Mouse (Mus musculus): ENCODE results near the gene Slc30a10.

Gene Slc30a10

GRCm38 (mm10) chr1:185454575-185454954, at the start of gene Slc30a10:
Gene Slc30a10 (plus strand): TSS chr1:185454848.
- DNase-seq = peak; percentile 84 to 88

GRCm38 (mm10) chr1:185405921-185406320, 48.7 kb upstream of the Slc30a10 start:
- no peak for DNase-seq

DNA sequence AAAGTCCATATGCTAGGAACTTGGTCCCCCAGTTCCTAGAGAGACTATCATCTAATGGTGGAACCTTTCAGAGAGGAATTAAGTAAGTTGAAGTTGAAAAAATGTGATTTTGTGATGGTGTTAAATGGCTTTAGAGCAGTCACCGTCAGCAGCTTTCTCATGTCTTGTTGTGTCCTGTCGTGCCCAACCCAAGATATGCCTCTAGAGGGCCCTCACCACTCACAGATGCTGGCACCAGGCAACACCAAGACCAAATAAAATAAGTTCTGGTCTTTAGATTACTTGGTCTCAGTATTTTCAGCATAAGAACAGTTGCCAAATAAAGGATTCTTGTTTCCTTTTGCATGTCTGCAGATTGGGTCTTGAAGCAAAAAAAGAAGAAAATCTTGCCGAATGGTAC, 44.8 kb upstream of the Slc30a10 start:
- DNase-seq = peak; percentile 41 to 48

- peak in 1 of 2 experiments; percentile 38 for DNase-seq
Observed at GRCm38 (mm10) chr1:185418011-185418410, 36.6 kb upstream of the Slc30a10 start.

- DNase-seq = no peak
Observed at GRCm38 (mm10) chr1:185419805-185420204, 34.8 kb upstream of the Slc30a10 start.

DNA sequence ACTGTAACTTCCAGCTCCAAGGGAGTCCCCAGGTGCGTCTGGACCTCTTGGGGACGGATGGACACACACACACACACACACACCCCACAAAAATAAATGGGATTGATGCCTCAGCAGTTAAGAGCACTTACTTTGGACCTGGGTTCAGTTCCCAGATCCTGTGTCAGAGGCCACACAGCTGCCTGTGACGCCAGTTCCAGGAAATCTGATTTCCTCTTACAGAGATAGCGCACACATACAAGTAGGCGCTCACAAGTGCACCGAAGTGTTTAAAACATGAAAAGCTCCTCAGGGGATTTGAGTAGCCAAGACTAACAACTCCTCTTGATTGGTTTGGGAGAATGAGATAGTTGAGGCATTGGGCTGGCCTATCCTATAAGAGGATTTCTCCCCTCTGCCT, 33.9 kb upstream of the Slc30a10 start:
- no peak for DNase-seq

DNA sequence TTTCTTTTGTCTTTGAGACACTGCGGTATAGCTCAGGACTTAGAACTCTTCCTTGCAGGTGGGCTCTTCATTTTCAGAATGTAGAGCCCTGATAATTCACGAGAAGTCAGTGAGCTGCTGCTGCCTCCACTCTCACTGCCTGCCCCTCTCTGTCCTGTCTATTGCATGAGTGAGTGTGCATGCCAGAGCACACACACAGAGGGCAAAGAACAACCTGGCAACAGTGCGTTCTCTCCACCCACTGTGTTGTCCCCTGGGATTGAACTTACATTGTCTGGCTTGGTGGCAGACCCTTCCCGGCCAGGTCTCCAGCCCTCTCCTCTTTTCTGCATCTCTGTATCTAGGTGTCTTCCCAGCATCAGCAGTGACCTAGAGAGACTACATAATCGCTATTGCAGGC, 28.1 kb upstream of the Slc30a10 start:
- DNase-seq = no peak

DNA sequence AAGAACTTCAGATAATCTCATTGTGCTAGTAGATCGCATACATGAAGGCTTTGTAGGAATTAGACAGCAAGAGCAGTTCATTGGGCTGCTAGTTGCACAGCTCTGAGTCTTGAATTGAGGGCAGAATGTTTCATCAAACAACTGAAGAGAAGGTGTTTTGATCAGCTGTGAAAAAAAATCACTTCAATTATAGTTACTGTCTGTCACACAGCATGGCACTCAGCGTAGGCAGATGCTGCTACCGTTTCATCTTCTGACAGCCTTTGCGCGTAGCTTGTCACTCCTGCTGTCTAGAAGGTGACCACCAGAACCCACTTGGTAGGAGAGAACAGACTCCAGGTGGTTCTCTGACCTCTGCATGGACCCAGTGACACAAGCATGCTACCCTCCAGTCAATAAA, 24.2 kb upstream of the Slc30a10 start:
- DNase-seq = no peak

DNA sequence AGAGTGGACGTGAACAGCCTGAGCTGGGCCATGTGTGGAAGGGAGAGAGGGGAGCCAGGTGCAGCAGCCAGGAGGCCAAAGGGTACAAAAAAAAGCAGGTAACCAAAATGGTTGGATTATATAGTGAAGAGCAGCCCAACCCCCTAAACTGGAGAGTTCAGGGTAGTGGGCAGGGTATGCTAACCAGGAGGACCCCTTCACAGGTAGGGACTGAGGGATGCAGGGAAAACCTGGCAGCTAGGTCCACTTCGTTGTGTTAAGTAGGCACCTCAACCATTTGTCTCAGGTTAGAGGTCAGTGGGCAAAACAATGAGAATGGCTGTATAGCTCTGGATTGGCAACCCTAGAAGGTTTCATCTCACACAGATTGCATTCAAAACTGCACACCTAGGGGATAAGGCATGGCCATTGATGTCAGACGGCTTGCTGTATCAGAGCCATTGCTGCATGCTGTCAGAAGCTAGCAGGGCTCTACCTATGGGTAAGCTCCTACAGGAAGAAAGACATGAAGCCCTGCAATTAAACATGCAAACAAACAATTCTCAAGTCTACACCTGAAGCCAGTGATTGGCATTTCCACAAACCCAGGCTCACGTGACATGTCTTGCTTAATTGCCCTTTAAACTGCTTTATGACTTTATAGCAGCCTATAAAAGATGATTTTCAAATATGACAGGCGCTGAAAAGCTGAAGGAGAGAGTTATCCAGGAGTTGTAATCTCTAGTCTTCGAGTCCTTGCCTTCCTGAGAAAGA, 23.2 kb upstream of the Slc30a10 start:
- no peak for DNase-seq

DNA sequence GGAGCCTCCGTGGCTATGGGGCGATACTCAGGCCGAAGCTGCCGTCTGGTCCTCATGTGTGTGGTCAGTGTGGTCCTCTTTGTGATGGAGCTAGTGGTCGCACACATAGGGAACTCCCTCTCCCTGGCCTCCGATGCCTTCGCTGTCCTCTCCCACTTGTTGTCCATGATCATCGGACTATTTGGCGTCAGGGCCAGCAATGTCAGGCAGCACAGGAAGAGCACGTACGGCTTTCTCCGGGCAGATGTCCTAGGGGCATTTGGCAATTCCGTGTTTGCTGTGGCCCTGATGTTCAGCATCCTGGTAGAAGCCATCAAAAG, 22.7 kb upstream of the Slc30a10 start:
- DNase-seq = no peak

DNA sequence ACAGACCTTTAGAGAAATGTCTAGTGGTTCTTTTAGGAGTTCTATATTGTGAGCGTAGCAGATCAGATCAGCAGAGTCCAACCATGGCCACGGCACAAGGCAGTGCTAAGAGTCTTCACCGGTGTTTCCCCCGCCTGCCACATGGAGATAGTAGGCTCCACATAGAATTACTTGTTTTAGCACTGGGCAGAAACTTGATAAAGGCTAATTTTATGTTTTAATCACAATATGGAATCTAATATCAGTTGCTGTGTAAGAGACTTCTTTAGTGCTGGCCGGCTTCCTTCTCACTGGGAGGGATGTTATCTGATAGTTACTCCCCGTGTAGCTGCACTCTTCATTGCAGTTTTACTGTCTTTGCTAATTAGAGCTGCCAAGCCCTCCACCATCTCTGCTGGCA, 21.5 kb upstream of the Slc30a10 start:
- no peak for DNase-seq

DNA sequence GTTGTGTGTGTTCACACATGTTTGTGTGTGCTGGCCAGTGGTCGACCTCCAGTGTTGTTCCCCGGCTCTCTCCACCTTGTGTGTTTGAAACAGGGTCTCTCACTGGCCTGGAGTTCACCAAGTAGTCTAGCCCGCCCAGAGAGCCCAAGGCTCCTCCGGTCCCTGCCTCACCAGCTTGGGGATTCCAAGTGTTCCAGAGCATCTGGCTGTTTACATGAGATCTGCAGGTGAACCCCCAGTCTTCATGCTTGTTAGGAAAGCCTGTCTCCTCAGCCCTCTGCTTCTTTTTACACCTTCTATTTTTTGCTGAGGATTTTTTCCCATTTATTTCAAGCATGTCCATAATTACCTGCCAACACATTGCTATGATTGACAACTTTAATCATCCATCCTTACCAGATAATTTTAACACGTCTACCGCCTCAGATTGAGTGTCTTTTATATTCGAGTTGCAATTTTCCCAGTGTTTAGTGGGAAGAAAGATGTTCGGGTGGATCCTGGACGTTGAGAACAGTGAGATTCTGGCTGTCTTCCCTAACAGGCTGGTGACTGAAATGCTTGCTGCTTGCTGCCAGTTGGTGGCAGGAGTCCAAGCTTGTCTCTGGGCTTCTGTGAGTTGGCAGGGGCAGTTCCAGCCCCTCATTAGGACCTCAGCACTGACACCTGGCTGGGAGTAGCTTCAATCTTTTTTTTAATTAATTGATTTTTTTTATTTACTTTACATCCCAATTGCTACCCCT, 15.6 kb upstream of the Slc30a10 start:
- DNase-seq = peak; percentile 98 to 99

DNA sequence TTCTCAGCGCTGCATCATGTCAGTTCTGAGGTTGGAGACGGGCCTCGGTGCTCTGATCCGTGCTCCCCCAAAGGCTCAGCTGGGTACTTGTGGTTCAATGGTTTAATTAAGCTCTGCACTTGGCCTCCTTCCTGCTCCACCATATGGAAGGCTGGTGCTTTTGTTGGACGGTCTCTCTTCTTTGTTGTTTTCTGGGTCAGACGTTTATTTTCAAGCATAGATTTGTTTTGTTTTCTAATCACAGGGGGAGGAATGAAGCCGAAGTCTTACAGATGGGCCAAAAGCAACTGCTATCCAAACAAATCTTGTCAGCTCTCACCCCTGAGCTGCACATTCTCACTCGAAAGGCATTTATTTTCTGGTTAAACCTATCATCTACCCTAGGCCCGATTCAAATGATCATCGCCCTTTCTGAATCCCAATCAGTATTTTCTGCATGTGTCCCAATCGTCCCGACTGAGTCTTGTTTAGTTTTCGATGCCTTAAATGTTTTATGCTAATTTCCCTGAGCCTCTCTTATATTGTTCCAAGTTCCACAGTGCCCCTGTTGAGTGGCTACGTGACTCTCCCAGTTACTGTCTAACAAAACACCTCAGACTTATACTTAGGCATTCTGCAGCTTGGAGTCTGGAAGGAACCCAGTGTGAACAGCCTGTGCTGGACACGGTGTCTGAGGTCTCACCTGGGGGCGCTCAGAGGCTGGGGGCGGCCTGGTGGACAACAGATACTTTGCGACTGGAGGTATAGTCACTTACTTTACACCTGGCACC, 12.8 kb upstream of the Slc30a10 start:
- peak; percentile 85 to 89 for DNase-seq

DNA sequence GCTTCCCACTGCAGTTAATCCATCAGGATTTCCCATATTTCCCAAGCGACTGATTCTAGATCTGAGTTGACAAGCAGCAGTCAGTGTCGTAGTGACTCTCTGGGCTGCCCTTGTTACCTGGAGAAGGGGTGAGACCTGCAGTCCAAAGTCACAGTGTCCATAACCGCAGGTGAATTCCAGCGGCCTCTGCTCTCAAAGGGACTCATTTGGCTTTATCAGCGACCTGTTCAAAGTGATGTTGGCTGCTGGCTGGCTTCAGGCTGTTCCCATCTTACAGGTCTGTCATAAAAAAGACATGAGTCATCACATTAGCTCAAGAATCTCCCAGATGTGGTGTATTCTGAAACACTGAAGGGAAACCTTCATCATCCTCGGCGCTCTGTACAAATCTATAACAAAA, 5.7 kb upstream of the Slc30a10 start:
- DNase-seq = no peak

- no peak for DNase-seq
Observed at GRCm38 (mm10) chr1:185449727-185450126, 4.9 kb upstream of the Slc30a10 start.

- DNase-seq = peak; percentile 45 to 51
Observed at GRCm38 (mm10) chr1:185451077-185451476, 3.6 kb upstream of the Slc30a10 start.

DNA sequence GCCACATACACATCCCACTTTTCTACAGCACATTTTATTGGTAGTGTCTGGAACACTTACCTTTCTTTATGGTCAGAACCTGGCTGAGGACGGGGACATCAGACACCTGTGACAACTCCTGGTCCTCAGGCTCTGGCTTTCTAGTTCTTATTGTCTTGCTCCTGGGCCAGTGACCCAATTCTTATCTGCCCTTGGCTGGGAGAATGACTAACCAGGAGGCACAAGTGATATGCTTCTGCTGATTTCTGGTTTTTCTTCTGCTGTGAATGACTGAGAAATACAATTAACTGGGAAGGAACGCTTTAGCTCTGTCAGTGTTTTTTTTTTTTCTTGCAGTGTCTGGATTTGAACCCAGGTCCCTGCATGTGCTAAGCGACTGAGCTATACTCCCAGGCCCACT, 3.2 kb upstream of the Slc30a10 start:
- no peak for DNase-seq

DNA sequence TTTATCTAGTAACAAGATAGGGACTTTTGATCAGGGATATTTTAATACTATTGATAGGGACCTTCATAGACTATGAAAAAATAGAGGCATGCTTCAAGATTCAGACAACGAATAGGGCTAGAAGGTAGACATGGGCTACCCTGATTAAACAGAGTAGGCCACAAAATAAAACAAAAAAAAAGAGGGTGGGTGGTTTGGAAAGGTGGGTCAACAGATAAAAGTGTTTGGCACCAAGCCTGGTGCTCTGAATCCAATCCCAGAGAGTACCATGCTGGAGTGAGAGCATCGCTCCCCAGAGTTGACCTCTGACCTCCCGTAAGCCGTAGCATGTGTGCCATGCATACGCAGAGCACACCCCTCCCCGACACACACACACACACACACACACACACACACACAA, 2.2 kb upstream of the Slc30a10 start:
- no peak for DNase-seq

DNA sequence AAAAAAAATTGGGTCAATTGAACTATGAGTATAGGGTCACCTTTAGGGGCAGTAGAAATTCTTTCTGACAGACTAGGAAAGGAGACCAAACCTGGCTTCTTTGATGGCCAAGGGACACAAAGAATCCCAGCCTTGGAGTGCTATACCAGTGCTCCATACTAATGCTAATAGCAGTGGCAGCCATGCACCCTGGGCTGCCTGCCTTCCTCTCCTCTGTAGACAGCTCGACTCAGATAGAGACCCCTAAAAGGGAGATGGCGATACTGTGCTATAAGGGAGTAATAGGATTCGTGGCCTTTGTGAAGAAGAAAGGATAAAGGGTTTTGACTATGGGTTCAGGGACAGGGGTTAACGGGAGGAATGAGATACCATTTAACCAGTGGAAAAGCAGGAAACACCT, 504 bp upstream of the Slc30a10 start:
- DNase-seq = no peak

- DNase-seq = peak; percentile 66 to 69
Observed at GRCm38 (mm10) chr1:185454955-185455701, 480 bp downstream of the Slc30a10 start.

GRCm38 (mm10) chr1:185456327-185456726, 1.7 kb downstream of the Slc30a10 start:
- no peak for DNase-seq

DNA sequence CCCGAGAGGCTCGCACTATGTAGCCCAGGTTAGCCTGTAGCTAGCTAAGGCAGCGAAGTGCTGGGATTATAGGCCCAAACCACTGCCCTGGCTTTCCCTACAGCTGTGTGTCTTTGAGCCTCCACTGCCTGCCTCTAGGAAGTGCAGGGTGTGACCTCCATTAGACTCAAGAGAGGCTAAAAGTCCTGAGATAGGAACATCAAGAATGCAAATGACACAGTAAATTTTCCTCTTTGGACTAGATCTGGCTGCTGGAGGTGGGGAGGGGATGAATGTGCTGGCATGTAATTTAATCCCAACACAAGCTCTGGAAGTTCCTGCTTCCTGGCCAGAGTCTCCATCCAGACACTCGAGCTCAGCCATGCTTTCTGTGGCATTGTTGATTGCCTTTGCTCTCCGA, 5.4 kb downstream of the Slc30a10 start:
- no peak for DNase-seq

DNA sequence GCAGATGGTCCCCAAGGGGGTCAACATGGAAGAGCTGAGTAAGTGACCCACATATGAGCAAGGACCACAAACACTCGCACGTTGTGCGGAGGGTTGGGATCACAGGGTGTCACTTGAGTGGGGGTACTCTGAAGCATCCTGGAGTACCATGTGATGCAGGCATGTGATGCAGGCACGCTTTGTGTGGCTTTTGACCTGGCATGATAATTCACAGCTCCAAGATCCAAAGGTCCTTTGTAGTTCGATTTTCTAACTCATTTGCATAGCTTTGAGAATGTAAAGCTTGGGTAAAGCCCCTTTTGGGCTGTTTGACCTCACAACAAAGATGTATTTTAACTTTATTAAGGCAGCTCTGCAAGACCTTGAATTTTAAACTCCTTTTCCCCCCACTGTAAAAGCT, 8.2 kb downstream of the Slc30a10 start:
- no peak for DNase-seq
